Mouse (Mus musculus) forebrain, postnatal 0 days (tissue): ENCODE measurements around the gene Grid2. TPM values are rescaled to one million over a fixed set of nuclear protein-coding genes. Genes with fewer than 3 reads are reported as not detected.

ENCODE experiments used
- ATAC-seq: fragments of 200-750 bp; cut with Nextera tagmentation; 2 replicates; pipeline ENCODE4 v1.8.0; 2017; ENCODE audit warnings: mild to moderate bottlenecking, moderate library complexity
- DNase-seq: peaks from one replicate; pipeline ENCODE4 v3.0.0-alpha.2; 2015
- H3K27ac ChIP-seq: fragments of 300-500 bp; sonication (generic); 2 replicates; pipeline ENCODE4 v1.5.1; 2014; ENCODE audit warnings: low read depth, mild to moderate bottlenecking, antibody characterized with exemption, low read length, moderate library complexity, mixed read lengths
- H3K27me3 ChIP-seq: fragments of 300-500 bp; sonication (generic); 2 replicates; pipeline ENCODE4 v1.6.1; 2014; ENCODE audit warnings: mild to moderate bottlenecking, low read length, mixed read lengths; ENCODE audit not compliant: insufficient read depth
- H3K36me3 ChIP-seq: fragments of 300-500 bp; sonication (generic); 2 replicates; pipeline ENCODE4 v1.6.1; 2014; ENCODE audit warnings: mild to moderate bottlenecking, moderate library complexity; ENCODE audit not compliant: insufficient read depth
- H3K4me1 ChIP-seq: fragments of 300-500 bp; sonication (generic); 2 replicates; pipeline ENCODE4 v1.6.1; 2014; ENCODE audit warnings: antibody characterized with exemption; ENCODE audit not compliant: insufficient read depth
- H3K4me2 ChIP-seq: fragments of 300-500 bp; sonication (generic); 2 replicates; pipeline ENCODE4 v1.6.1; 2014; ENCODE audit warnings: low read depth, mild to moderate bottlenecking, moderate library complexity
- H3K4me3 ChIP-seq: fragments of 300-500 bp; sonication (generic); 2 replicates; pipeline ENCODE4 v1.5.1; 2014; ENCODE audit warnings: low read depth, low read length, mixed read lengths
- H3K9ac ChIP-seq: fragments of 300-500 bp; sonication (generic); 2 replicates; pipeline ENCODE4 v1.6.1; 2014; ENCODE audit warnings: mild to moderate bottlenecking
- H3K9me3 ChIP-seq: fragments of 300-500 bp; sonication (generic); 2 replicates; pipeline ENCODE4 v1.6.1; 2016; ENCODE audit warnings: low read length
- CTCF ChIP-seq: sonication (generic); IDR thresholded peaks from 2 replicates; pipeline ENCODE4 v1.5.1; 2016; ENCODE audit warnings: antibody characterized with exemption, control low read depth, low read depth
- WGBS: fragments of 180-500 bp; shearing (Covaris S2); extraction: QIAGEN DNeasy Blood & Tissue Kit; methylation state at CpG from one replicate; pipeline ENCODE4 v1.1.7; 2014; 5-methylcytosine and 5-hydroxymethylcytosine counted together
- polyA plus RNA-seq: library from polyadenylated mRNA; unstranded; fragments of >200 nt; fragmentation: Nextera tagmentation; extraction: Ambion mirVana; gene quantifications from 2 replicates; pipeline ENCODE4 v1.2.1, GENCODE M21; 2015
- total RNA-seq: library from RNA; depleted of rRNA; stranded (reverse); fragments of >200 nt; gene quantifications from 2 replicates; pipeline ENCODE4 v1.2.3, GENCODE M21; 2014

Grid2 gene
- total and polyA plus RNA-seq, 2 experiments from 2014 or later, result 6.2 to 28.9 TPM

DNA sequence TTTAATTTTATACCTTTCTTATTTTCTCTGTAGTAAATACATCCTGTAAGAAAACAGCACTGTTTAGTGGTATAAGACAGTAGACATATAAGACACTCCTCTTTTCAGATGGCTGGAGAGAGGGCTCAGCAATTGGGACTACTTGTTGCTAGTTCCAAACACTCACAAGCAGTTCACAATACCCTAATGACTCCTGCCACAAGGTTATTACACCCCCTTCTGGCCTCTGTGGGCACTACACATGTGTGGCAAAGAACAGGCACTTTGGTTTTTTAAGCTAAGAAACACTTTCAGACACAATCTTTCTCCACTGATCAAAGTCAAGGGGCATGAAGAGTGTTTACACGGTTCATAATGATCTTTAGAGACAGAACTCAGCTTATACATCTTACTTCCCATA, 1352.3 kb downstream of the Grid2 start:
- Histone ChIP-seq H3K9me3 (no peaks in the 10 kb centered on the region), H3K4me2 (no peak overlapping the region), H3K4me1 (no peaks in the 10 kb centered on the region), H3K36me3 (no peaks in the 10 kb centered on the region), H3K4me3 (no peak overlapping the region), H3K9ac (no peak overlapping the region), H3K27ac (no peak overlapping the region), H3K27me3 (no peaks in the 10 kb centered on the region)
- TF ChIP-seq CTCF, result peak; percentile 50; the same call in 1 of the 2 replicates
- 23% methylated on average over 1 of the region's 1 CpGs for WGBS
- DNase-seq (no peak), ATAC-seq (no peak)

DNA sequence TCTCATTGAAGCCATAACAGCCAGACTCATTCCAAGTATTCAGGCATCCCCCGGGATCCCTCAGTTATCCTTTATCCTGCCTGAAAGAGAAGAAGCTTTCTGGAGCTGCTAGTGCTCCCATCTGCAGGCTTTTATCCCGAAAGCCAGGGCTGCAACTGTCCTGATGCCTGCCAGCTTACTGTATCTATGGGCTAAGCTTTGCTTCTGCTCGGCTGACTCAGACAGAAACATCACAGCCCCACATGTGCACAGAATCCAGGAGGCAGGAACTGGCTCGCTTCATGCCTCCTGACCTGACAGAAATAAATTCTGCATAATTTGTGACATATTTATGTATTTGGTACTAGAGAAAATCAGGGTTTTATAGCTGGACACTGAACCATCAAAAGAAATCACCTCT, 1361.2 kb downstream of the Grid2 start:
- ATAC-seq, result no peak
- H3K4me1 ChIP-seq, result no peaks in the 10 kb centered on the region
- no peak overlapping the region for H3K9ac ChIP-seq
- no peaks in the 10 kb centered on the region for H3K27me3 ChIP-seq
- TF ChIP-seq CTCF, result no peak
- H3K9me3 ChIP-seq, result no peaks in the 10 kb centered on the region
- no peak overlapping the region for H3K4me2 ChIP-seq
- no peak for DNase-seq
- no peak overlapping the region for H3K4me3 ChIP-seq
- no peaks in the 10 kb centered on the region for H3K36me3 ChIP-seq
- 60% methylated on average over 4 of the region's 4 CpGs for WGBS
- no peak overlapping the region for H3K27ac ChIP-seq

DNA sequence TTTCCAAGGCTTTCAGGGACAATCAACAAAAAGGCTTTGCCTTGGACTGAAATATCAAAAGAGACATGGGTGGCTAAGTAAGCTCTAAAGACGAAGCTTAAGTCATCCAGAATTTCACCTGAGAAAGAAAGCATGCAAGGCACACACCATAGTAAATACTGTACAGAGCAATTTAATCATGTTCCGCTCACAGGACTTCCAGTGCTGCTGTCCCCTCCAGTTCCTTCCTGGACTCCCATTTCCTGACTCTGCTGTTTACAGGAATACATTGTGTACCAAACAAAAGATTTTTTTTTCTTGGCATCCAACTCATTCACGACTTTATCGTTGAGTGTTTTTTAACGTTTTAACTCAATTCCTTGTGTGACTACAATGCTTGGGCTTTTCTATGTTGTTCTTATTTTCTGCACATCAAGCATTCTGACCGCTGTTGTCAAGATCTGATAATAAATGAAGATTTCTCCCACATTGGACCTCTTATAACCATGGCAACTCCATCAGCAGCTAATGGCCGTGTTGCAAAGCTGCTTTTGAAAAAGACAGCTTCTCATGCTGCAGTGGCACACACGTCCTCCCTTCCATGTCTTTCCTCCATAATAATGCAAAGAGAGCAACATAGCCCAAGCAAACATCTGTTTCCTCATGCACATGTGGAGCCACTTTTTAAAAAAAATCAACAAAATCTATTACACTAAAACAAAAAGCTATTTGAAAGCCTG, 1361.9 kb downstream of the Grid2 start:
- no peaks in the 10 kb centered on the region for H3K4me1 ChIP-seq
- peak; percentile 35 for DNase-seq
- H3K27ac ChIP-seq, result no peak overlapping the region

DNA sequence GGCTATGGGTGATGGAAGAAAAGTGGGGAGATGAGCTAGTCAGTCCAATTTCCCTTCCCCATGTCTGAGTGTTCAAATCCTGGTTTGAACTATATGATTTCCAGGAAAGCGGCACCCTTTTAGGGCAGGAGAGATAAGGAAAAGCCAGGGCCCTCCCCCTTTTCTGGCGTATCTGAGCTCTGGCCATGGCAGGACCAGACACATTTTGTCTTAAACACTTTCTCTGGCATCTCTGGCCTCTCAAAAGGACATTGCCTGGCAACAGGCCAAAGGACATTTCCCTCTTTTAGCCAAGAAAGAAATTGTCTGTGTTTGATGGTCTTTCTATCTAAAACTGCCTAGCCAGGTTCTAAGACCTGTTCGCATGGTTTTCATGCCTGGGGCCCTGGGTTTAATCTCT, 1367.7 kb downstream of the Grid2 start:
- Histone ChIP-seq H3K9ac (no peak overlapping the region), H3K4me3 (no peak overlapping the region), H3K9me3 (no peaks in the 10 kb centered on the region), H3K27ac (no peak overlapping the region), H3K4me2 (no peak overlapping the region), H3K4me1 (no peaks in the 10 kb centered on the region), H3K36me3 (no peaks in the 10 kb centered on the region), H3K27me3 (no peaks in the 10 kb centered on the region)
- ATAC-seq (no peak), DNase-seq (no peak)
- 54% methylated on average over 3 of the region's 3 CpGs for WGBS
- no peak for TF ChIP-seq CTCF

More for the DNA sequence above, 1361.9 kb downstream of the Grid2 start:
- Histone ChIP-seq H3K9me3 (no peaks in the 10 kb centered on the region), H3K4me3 (no peak overlapping the region), H3K27me3 (no peaks in the 10 kb centered on the region), H3K4me2 (no peak overlapping the region), H3K36me3 (no peaks in the 10 kb centered on the region), H3K9ac (no peak overlapping the region)
- peak; percentile 76 for ATAC-seq
- TF ChIP-seq CTCF, result no peak
- WGBS, result 32% methylated on average over 8 of the region's 8 CpGs

DNA sequence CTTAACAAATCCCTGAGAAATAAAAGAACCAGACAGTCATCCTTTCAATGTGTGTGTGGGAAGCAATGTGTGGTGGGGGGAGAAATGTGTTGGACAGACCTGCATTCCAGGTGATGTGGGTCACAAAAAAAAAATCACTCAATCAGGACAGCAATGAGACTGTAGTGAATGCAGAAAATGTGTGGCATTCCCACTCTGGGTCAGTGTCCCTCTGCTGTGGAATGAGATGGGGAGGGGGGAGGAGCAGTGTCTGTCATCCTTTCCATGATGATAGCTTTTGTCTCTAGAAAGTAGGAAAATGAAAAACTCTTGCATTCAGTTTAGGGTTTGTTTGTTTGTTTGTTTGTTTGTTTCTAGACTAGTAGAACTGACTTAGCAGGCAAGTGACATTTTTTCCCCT, 1392.0 kb downstream of the Grid2 start:
- no peaks in the 10 kb centered on the region for H3K27me3 ChIP-seq
- no peaks in the 10 kb centered on the region for H3K4me1 ChIP-seq
- ATAC-seq, result no peak
- H3K9ac ChIP-seq, result no peak overlapping the region
- H3K4me3 ChIP-seq, result no peak overlapping the region
- H3K9me3 ChIP-seq, result no peaks in the 10 kb centered on the region
- no peak overlapping the region for H3K4me2 ChIP-seq
- no peak for DNase-seq
- H3K27ac ChIP-seq, result no peak overlapping the region
- TF ChIP-seq CTCF, result no peak
- no peaks in the 10 kb centered on the region for H3K36me3 ChIP-seq

DNA sequence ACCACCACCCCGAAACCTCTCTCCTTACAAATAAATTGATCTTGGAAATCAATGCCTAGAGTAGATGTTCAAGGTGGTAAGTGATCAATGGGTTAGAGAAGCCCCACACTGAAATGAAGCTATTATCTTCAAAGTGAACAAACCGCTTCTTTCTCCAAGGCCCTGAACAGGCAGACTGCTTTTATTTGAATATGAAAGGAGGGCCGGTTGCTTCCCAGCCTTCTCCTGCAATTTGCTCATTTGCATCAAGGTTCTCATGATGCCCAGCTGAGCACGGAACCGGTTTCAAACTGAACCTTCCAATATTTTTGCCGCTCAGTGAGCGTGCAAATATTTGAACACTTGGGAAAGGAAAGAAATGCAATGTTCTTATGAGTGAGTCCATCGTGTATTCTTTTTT, 1392.5 kb downstream of the Grid2 start:
- no peak for ATAC-seq
- H3K4me3 ChIP-seq, result no peak overlapping the region
- no peak overlapping the region for H3K4me2 ChIP-seq
- DNase-seq, result no peak
- H3K27ac ChIP-seq, result no peak overlapping the region
- H3K36me3 ChIP-seq, result no peaks in the 10 kb centered on the region
- WGBS, result 35% methylated on average over 8 of the region's 8 CpGs
- H3K9me3 ChIP-seq, result no peaks in the 10 kb centered on the region
- H3K27me3 ChIP-seq, result no peaks in the 10 kb centered on the region
- no peak for TF ChIP-seq CTCF
- H3K4me1 ChIP-seq, result no peaks in the 10 kb centered on the region
- H3K9ac ChIP-seq, result no peak overlapping the region

DNA sequence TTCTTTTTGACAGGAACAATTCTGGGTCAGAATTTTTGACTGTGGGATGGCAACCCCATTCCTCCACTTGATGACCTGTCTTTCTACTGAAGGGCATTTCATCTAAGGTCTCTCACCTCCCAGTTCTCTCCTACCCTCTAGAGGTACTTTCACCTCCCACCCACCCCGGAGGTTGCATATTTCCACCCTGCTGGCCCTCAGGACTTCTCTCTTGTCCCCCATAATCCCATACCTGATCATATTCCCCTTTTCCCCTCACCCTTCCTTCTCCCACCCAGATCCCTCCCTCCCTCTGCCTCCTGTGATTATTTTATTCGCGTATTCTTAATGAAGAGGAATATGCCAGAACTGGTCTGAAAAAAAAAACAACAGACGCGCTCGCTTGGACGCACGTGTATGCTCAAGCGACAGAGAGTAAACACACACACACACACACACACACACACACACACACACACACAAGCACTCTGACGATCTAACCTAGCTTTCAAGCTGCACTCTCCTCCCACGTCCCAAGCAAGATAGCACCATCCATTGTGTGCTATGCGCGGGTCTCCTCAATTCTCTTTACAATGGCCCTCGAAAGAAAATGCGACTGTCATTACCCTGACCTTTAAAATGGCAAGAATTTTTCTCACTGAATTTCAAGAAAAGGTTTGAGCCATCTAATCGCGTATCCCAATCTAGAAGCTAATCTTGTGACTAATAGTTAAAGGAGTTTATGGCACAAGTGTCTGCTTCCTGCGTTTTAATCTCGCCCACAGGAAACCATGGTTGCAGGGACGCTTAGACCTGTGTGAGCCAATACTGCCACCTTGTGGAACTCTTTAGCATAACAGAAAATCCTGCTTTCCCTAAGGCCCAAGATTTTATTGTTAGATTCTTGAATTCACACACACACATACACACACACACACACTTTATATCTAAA, 1393.9 kb downstream of the Grid2 start:
- peak; percentile 95 for DNase-seq
- Histone ChIP-seq H3K27me3 (no peaks in the 10 kb centered on the region), H3K4me2 (peak overlapping the region; percentile 56), H3K4me3 (peak overlapping the region; percentile 41), H3K4me1 (no peaks in the 10 kb centered on the region), H3K9ac (0 out of 2 replicates have a peak overlapping the region, but pooled peaks have one; percentile 28), H3K27ac (no peak overlapping the region), H3K9me3 (no peaks in the 10 kb centered on the region), H3K36me3 (no peaks in the 10 kb centered on the region)
- peak; percentile 96 for TF ChIP-seq CTCF
- peak; percentile 94 for ATAC-seq
- 5% methylated on average over 20 of the region's 20 CpGs for WGBS
